Mouse (Mus musculus) splenic B cell, adult 2 months (primary cell): ENCODE results near the gene Ccdc22.

ENCODE experiments used
- DNase-seq: peaks from one replicate; pipeline ENCODE4 v3.0.0-alpha.2; 2011; ENCODE audit warnings: low read depth, low spot score
- H3K27me3 ChIP-seq: 2 replicates; pipeline ENCODE4 v1.6.1; 2012; ENCODE audit warnings: mild to moderate bottlenecking, low read length, moderate library complexity, mixed read lengths; ENCODE audit not compliant: control insufficient read depth, poor library complexity, insufficient read depth, severe bottlenecking
- H3K36me3 ChIP-seq: 2 replicates; pipeline ENCODE4 v1.6.1; 2012; ENCODE audit warnings: mild to moderate bottlenecking, low read length, moderate library complexity, mixed read lengths; ENCODE audit not compliant: control insufficient read depth, poor library complexity, insufficient read depth, severe bottlenecking

The Ccdc22 gene

GRCm38 (mm10) chrX:7604879-7605574 lies at the start of gene Ccdc22:
Gene Ccdc22, minus strand, starts transcription at chrX:7605517.
- H3K36me3 ChIP-seq, result no peaks in the 10 kb centered on the region
- H3K27me3 ChIP-seq, result no peaks in the 10 kb centered on the region
- peak; percentile 83 for DNase-seq

GRCm38 (mm10) chrX:7648671-7649304 lies 43.5 kb upstream of the Ccdc22 start:
- no peaks in the 10 kb centered on the region for H3K27me3 ChIP-seq
- H3K36me3 ChIP-seq, result no peaks in the 10 kb centered on the region
- peak; percentile 93 for DNase-seq

GRCm38 (mm10) chrX:7645349-7645748 lies 40.0 kb upstream of the Ccdc22 start:
- no peaks in the 10 kb centered on the region for H3K36me3 ChIP-seq
- peak; percentile 87 for DNase-seq

GRCm38 (mm10) chrX:7640785-7641184 lies 35.5 kb upstream of the Ccdc22 start:
- Histone ChIP-seq H3K36me3 (no peaks in the 10 kb centered on the region), H3K27me3 (no peaks in the 10 kb centered on the region)
- DNase-seq, result no peak

More at GRCm38 (mm10) chrX:7645349-7645748, 40.0 kb upstream of the Ccdc22 start:
- H3K27me3 ChIP-seq, result no peaks in the 10 kb centered on the region

- no peak for DNase-seq
- Histone ChIP-seq H3K36me3 (no peaks in the 10 kb centered on the region), H3K27me3 (no peaks in the 10 kb centered on the region)
Observed at GRCm38 (mm10) chrX:7639536-7640325, 34.4 kb upstream of the Ccdc22 start.

GRCm38 (mm10) chrX:7638401-7639091 lies 33.2 kb upstream of the Ccdc22 start, which contains the start of gene Syp:
Gene Syp, plus strand, starts transcription at chrX:7638471.
- no peaks in the 10 kb centered on the region for H3K27me3 ChIP-seq
- H3K36me3 ChIP-seq, result no peaks in the 10 kb centered on the region
- DNase-seq, result peak; percentile 82

GRCm38 (mm10) chrX:7635101-7635500 lies 29.8 kb upstream of the Ccdc22 start:
- DNase-seq, result no peak
- Histone ChIP-seq H3K36me3 (no peaks in the 10 kb centered on the region), H3K27me3 (no peaks in the 10 kb centered on the region)

GRCm38 (mm10) chrX:7632560-7632959 lies 27.2 kb upstream of the Ccdc22 start:
- H3K36me3 ChIP-seq, result no peaks in the 10 kb centered on the region
- no peak for DNase-seq

GRCm38 (mm10) chrX:7617889-7618551 lies 12.7 kb upstream of the Ccdc22 start:
- H3K36me3 ChIP-seq, result no peaks in the 10 kb centered on the region
- no peak for DNase-seq
- no peaks in the 10 kb centered on the region for H3K27me3 ChIP-seq

More at GRCm38 (mm10) chrX:7632560-7632959, 27.2 kb upstream of the Ccdc22 start:
- no peaks in the 10 kb centered on the region for H3K27me3 ChIP-seq

- H3K36me3 ChIP-seq, result no peaks in the 10 kb centered on the region
- no peaks in the 10 kb centered on the region for H3K27me3 ChIP-seq
- DNase-seq, result no peak
Observed at GRCm38 (mm10) chrX:7610536-7611258, 5.4 kb upstream of the Ccdc22 start.

GRCm38 (mm10) chrX:7610035-7610434 lies 4.7 kb upstream of the Ccdc22 start:
- no peak for DNase-seq
- Histone ChIP-seq H3K27me3 (no peaks in the 10 kb centered on the region), H3K36me3 (no peaks in the 10 kb centered on the region)

GRCm38 (mm10) chrX:7606783-7607182 lies 1.5 kb upstream of the Ccdc22 start, which contains the start of gene Cacna1f:
Gene Cacna1f, plus strand, starts transcription at chrX:7607083.
- no peaks in the 10 kb centered on the region for H3K27me3 ChIP-seq
- H3K36me3 ChIP-seq, result no peaks in the 10 kb centered on the region
- DNase-seq, result no peak

GRCm38 (mm10) chrX:7605575-7605941 lies 241 bp upstream of the Ccdc22 start:
- no peaks in the 10 kb centered on the region for H3K27me3 ChIP-seq
- peak; percentile 9 for DNase-seq
- H3K36me3 ChIP-seq, result no peaks in the 10 kb centered on the region
